Mouse (Mus musculus) layer of hippocampus, postnatal 25 days (tissue): ENCODE measurements around the gene Srp68. TPM values are rescaled to one million over a fixed set of nuclear protein-coding genes. Genes with fewer than 3 reads are reported as not detected.
A peak's percentile ranks its signal among the peaks of the same experiment; 100 is the strongest.

Experiments used
- DNase-seq, 2 experiments: peaks; one replicate each; pipeline ENCODE4 v3.0.0; 2022; ENCODE audit warnings: mixed read lengths in 2 of 2, low spot score in 1 of 2; ENCODE audit errors: extremely low spot score in 1 of 2
- total RNA-seq, 2 experiments: library from RNA; stranded (reverse); gene quantifications; 2 replicates each; pipeline ENCODE4 v1.2.3; 2021

Srp68 gene
- 10 to 100 TPM; 61.5 to 61.7 TPM for total RNA-seq

DNA sequence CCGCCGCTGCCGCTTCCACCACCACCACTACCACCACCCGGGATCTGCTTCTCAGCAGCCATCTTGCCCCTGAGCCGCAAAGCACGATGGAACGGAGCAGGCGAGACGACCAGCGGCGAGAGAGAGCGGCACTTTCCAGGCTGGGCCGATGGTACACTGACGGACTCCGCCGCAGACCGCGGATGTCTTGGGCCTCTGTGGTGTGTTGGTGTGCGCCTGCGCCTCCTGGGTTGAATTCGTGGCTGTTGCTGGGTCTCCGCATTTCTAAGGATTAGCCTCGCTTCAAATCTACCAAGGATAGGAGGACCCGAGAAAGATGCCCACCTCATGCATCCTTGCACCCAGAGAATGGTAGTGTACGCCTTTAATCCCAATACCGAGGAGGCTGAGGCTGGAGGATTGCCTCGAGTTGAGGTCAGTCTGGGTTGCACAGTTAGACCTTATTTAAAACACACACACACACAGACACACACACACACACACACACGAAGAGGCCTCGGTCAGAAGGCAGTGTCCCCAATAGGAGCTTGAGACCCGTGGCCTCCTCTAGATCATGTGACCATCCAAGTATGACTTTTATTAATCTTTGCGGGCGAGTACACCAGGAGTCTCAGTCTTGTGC lies at the start of gene Srp68:
TSS of gene Srp68 (minus strand) at position 173 of the 622 bp plus-strand sequence.
- DNase-seq: peak; percentile 90 to 94

DNA sequence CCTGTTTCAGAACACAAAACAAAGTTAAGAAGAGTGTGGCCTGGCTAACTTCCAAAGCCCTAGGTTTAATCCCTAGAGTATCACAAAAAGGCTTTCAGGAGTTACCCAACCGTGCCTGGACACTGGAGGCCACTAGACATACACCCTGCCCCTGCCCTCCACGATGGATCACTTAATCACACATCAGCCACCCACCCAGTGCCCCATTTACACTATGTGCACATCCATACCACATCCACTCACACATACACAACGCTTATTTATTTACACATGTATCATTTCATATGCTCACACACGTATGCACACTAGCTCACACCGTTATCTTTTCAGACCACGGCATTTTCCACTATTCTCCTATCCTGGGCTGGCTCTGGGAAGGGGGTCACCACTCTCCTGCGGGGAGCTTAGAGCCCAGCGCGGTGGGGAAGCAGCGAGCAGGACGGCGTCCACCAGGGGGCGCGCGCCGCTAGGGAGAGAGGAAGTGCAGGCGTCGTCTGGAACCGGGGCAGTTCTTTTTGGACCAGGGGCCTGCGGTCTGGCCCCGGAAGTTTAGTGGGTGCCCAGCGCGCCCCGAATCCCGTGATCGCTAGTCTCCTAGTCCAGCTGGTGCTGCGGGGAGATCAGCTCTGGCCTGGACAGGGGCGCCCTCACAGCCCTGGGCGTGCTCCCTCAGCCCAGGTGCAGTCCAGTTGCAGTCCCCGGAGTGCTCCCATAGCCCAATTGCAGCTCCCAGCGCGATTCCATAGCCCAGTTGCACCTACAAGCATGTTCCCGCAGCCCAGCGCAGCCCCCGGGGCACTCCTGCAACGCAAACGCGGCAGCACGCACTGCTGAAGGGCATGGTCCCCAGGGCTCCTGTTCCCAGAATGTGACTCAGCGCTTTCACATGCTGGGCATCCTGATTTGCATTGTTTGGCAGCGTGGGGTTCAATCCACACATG lies 45.0 kb upstream of the Srp68 start:
- DNase-seq: peak; percentile 95 to 98

DNA sequence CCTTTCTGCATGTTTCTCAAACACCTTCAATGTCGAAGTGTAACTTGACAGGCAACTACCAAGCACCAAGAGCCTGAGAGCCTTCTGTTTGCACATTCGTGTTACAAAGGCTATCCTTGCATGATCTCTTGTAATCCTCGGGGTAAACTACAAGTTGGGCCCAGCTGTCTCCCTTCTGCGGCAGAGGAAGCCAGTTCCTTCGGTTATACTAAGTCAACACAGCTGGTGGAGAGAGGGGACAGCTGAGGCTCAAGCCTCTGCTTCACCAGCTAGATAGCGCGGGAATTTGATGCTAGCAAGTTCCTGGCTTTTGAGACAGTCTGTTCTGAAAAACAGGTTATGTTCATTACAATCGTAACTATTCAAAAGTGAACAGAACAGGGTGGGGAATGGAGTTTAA lies 38.3 kb upstream of the Srp68 start:
- DNase-seq: no peak

DNA sequence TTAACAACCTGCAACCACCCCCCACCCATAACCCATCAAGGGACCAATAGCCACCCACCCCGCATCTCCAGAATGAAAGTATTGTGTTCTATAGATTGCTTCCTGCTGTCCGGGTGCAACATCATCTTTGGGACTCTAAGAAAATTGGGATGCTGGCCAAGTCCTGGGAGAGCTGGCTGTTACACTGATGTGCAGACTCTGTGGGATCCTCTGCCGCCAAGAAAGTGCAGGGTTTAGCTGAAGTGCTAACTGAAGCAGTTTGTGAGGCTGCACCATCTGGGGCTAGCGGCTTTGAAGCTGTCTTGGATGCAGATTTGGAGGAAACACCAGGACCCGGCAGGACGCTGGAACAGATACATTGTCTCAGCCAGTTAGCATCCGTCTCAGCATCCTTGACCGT lies 37.2 kb upstream of the Srp68 start:
- no peak for DNase-seq

DNA sequence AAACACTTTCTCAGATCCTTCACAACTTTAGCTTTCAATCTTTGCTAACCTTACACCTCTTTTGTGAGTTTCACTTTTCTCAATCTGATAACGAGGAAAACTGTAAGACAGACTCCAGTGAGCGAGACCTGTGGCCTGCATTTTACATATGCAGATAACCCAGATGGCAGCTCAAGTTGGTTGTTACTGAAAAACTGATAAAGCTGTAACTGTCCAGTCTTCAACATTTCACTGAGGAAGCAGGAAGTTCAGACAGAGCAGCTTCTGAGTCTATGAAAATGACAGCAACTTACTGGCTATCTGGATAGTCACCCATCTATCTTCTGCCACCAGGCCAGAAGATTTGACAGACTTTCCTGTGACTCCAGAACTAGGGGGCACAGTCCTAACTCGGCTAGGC lies 35.6 kb upstream of the Srp68 start:
- DNase-seq: no peak

DNA sequence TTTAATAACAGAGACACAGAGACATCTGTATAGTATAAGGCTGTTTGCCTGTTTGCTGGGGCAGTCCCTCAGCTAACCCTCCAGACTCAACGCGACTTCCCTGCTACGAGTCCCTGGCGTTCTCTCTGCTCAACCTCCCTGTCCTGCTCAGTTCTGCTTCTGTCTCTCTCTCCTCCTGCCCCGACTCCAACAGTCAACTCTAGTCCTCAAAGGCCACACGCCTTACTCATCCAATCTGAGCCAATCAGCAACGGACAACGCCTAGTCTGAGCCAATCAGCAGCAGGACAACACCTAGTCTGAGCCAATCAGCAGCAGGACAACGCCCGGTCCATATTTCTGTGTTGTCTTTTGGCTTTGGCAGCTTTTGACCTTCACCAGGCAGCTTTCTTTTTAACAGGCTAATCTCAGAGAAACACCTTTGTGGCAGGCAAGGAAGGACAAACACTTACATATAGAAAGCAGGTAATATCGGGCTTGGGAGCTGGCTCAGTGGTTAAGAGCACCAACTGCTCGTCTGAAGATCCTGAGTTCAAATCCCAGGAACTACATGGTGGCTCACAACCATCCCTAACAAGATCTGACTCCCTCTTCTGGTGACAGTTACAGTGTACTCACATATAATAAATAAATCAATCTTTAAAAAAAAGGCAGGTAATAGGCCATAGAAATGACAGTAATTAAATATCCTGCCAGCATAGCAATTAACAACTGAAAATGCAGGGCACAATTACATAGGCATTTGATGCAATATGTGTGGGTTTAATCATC lies 33.9 kb upstream of the Srp68 start:
- no peak for DNase-seq

DNA sequence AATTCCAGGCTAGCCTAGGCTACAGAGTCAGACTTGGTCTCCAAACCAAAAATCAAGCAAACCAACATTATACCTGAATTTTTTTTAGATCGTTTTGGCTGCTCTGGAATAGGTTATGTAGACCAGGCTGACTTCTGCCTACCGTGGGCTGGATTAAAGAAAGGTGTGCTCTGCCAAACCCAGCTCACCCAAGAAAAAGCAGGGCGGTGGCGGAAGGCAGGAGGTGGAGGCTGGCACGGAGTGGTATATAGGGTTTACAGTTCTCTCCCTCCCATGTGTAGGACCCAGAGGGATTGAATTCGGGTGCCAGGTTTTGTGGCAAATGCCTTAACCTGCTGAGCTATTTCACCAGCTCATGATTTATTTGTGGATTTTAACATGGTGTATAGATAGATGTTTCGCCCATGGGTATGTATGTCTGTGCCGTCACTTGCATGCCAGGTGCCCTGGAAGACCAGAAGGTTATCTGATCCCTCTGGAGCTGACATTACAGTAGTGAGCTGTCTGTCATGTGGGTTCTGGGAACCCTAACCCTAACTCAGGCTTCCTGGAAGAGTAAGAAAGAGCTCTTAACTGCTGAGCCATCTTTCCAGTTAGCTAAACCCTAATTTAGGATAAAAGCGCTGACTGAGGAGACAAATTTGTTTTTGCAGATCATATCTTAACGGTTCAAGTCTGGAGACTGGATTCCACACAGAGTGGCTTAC lies 33.2 kb upstream of the Srp68 start, which contains the start of gene Exoc7:
TSS of gene Exoc7 (minus strand) at position 215 of the 707 bp plus-strand sequence.
- no peak for DNase-seq

DNA sequence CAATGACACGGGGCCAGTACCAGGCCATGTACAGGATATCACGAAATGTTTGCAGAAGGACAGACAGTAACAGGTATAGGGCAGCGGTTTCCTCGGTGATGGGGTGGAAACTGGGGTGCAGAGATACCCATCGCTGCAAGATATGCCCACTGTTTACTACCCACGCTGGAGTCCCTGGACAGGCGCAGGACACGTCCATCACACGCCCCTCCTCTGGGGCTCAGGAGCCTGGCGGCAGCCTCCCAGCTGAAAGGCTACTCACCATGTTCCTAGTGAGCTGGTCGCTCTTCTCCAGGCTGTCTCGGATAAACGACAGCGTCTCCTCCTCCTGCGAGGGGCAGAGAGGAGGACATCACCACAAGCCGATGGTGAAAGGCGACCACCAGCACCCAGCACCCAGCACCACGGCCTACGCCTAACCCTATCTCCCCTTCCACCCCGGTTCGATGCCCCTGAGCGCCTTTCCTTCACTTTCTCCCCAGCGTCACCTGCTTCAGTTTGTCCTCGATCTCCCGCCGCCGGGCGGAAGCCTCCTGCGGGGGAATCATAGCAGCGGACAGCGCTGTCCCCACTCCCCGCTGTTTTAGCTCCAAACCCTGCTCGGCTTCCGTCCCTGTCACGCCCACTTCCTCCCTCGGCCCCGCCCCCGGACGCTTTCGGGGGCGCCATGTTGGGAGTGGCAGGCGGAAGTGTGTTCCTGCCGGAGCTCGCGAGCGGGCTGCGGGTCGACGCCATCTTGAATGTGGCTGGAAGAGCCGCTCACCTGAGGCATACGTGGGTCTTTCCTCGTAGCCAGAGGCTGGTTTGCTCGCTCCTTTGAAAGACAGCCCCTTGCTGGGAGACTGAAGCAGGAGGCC lies 32.3 kb upstream of the Srp68 start:
- DNase-seq: peak; percentile 80 to 85

DNA sequence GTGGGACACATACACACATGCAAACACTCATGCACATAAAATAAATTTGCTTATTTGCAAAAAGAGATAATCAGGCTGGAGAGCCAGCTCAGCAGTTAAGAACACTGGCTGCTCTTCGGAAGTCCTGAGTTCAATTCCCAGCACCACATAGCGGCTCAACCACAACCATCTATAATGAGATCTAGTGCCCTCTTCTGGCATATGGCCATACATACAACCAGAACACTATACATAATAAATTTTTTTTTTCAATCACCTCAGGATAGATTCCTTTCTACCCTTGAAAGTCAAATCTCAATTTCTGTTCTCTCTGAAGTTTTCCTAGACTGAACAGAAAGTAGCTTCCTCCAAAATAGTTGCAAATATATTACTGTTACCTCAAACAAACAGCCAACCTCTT lies 31.4 kb upstream of the Srp68 start:
- DNase-seq: no peak

DNA sequence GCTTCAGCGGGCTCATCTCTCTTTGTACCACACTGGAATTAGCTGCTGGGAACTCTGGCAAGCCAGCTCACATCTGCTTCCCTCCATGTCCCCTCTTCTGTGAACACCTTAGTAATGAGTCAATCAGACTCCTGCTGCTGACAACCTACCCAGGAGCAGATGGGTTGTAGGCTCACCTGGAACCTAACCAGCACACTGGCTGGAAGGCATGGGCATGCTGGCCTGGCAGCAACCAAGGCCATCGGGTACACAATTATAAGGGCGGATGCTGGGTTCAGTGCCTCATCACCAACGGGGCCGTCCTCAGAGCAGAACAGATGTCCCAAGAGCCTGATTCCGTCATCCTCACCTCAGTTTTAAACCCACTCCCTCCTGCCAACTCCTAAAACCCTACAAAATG lies 24.6 kb upstream of the Srp68 start:
- no peak for DNase-seq

DNA sequence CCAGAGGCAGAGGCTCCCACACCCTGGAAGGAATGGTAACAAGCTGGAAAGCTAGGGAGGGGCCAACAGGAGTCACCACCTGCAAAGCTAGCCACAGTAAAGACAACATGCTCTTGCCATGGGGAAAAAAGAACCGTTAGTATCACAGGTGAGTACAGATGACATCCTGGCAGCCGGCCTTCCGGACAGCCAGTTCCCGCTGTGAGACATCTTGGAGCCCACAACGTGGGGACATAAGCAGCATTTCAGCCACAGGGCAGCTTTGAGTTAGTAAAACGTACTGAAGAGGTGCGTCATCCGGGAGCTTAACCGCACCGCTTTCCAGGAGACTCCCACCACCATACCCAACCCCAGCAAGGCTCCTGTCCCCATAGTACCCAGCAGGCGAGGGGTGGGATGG lies 24.2 kb upstream of the Srp68 start:
- DNase-seq: no peak

DNA sequence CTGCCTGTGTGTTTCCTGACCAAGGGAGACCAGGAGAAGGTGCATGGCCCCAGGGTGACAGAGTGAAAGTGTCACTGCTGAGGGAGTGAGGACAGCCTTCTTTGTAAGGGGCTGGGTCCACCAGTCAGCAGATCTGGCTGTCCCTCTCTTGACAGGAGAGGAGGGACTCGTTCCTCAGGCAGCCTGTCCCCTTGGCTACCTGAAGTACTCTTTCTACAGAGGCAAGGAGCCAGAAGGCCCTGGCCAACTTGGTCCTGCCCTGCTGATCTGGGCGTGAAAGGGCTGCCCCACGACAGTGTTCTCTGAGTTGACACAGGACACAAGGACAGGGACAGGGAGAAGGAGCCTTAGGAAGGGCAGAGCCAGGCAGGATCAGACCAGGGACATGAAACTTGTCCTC lies 23.0 kb upstream of the Srp68 start:
- no peak for DNase-seq

DNA sequence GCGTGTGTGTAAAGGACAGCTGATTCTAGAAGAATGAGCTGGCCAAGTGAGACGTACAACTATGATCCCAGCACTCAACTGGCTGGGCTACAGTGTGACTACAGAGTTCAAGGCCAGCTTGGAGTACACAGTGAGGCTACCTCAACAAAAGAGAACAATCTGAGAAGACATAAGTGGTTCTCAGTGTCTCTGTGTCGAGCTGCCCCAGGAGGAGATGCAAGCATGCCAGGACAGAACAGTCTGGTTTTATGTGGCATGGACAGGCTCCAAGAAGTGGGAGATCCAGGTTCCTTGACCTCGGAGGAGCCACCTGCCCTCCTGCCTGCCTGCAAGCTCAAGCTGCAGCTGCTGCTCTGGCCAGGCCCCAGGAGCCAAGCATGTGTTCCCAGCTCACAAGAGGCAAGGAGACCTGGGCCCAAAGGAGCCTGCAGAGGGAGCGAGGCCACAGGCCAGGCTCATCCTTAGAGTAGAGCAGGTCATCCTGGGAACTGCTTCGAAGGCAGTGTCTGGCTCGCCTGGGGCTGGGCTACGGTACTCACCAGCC lies 22.2 kb upstream of the Srp68 start:
- DNase-seq: no peak

DNA sequence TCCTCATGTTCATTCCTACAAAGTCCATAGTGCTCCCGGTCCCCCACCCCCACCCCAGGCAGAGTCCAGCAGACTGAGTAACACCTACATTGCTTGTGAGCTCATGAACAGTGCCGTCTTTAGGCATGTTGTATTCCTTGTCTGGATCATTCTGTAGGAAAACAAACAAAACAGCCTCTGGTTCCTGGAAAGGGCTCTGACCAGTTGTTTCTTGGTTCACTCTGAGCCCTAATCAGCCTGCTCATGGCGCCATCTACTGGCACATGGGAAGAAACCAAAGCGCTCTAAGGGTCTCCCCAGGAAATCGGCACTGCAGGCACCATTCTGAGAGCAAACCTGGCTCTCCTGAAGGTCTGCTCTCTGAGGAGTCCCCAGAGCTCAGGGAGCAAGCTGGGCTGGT lies 20.3 kb upstream of the Srp68 start:
- DNase-seq: peak in 1 of 2 experiments; percentile 57

DNA sequence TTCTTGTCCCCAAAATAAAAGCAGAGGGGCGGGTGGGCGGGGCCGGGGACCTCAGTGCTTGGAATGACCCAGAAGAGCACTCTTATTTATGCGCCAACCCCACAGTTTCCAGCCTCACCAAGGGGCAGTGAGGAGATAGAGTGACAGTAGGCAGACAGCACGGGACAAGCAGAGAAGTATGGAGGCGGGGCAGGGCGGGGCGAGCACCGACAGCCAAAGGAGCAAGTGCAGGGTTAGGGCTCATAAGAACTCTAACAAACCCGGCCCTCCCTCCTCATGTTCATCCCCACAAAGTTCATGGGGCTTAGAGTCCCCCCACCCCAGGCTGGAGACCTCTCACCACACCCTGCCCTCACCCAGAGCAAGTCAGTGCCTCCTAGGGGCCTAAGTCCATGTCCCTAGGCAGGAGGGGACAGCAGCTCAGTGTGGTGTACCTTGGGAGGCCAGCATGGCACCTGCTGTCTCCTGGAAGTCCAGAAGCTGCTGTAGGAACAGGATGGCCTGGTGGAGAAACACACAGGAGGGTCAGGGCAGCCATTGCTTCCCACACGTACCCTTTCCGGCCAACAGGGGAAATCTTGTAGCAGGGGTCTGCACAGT lies 19.6 kb upstream of the Srp68 start:
- no peak for DNase-seq

DNA sequence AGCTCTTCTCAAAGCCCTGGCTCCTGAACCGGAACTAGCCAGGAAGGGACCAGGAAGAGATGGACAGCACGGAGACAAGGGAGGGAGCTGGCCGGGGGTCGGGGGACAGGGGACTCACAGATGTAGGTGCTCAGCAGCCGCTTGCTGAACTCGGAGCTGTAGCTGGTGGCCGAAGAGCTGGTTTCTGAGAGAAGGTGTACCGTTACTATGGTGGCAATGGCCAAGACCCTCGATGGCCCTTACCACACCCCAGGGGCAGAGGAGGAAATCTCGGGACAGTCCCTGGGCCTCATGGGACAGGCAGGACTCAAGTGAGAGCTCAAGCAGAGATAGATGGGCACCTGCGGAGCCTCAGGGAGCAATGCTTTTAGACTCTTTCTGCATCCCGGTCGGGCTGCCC lies 18.4 kb upstream of the Srp68 start:
- no peak for DNase-seq

DNA sequence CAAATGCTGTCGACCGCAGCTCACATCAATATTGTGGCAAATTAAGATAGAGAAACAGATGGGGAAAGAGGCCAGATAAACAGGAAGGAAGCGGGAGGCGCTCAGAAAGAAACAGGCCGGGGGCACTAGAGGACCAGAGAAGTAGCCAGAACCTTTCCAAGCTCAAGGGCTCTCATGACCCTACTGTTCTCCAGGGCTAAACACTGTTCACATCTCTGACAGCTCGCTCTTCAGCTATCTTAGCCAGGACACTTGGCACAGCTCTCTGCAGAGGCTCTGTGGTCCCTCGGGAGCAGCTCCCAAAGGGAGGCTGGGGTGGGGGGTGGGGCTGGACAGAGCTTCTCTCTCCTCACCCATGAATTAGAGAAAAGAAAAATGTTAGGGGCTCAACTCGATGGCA lies 16.5 kb upstream of the Srp68 start:
- no peak for DNase-seq

DNA sequence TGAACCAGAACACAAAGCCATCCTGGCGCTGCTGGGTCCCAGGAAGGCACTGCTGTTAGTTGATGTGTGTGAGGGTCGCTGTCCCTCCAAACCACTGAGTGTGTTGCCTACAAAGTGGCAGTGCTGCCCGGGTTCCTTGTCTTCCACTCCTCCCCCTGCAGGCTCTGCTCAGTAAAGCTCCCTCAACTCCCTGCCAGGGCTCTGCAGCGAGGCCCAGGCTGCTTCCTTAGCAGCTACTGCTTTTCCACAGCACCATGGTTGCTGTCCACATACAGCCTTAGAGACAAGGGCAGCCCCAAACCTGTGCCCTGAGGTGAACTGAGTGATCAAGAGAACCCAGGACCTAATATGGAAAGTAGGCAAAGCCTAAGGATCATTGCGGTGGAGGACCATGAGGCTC lies 13.3 kb upstream of the Srp68 start:
- DNase-seq: no peak

DNA sequence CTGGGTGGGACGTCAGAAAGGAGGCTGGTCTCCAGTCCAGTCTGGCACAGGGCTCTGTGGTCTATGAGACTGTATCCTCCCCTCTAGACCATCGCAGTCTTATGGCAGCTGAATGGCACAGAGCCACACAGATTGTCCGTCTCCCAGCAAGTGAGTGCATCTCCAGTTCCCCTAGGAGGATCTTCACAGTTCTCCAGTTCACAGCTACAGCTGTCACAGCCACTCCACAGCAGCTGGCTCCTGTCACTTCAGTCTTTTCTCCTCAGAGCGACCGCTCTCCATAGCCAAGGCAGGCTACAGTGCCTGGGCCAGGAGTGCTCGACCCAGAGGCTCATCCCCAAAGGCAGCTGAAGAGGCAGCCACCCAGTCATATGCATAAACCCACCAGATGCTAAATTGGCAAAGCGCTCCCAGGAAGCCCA lies 11.8 kb upstream of the Srp68 start:
- DNase-seq: no peak
